Mouse (Mus musculus) spleen, adult 2 months (tissue): ENCODE data around the gene Arl2.

Experiments used
- CTCF ChIP-seq: fragments of 200-500 bp; IDR thresholded peaks from 2 replicates; pipeline ENCODE4 v1.5.1; 2011; ENCODE audit warnings: mild to moderate bottlenecking, inconsistent platforms; ENCODE audit not compliant: insufficient read depth, insufficient read length, insufficient replicate concordance; ENCODE audit errors: extremely low read depth
- POLR2A ChIP-seq: fragments of 200-500 bp; IDR thresholded peaks from 2 replicates; pipeline ENCODE4 v1.6.1; 2011; ENCODE audit warnings: low read depth, low read length, inconsistent platforms

- TF ChIP-seq CTCF (no peak), POLR2A (no peak)
These were observed 28.2 kb downstream of the Arl2 start for GRCm38 (mm10) chr19:6113116-6113515.
